Mouse (Mus musculus): ENCODE measurements at regions not wholly inside any gene's neighbourhood (a gene's known extent, or its start where the extent isn't known, plus 50 kb on each side); places are given as distances from the start of the nearest gene placed in this dataset.

- TF ChIP-seq CTCF (IDR thresholded peaks at IDR 0.05; ENCODE audit: borderline replicate concordance, insufficient read depth, low read length), result no peak
- no peak for TF ChIP-seq POLR2A (IDR thresholded peaks at IDR 0.05; ENCODE audit: low read depth, low read length)
These were observed 71.8 kb upstream of the Car10 start for GRCm38 (mm10) chr11:93025981-93026380.

Measured in embryonic fibroblast, embryonic 13.5 days (primary cell).